ENCODE assay signal across 11 mouse cellular contexts in the genomic region with DNA sequence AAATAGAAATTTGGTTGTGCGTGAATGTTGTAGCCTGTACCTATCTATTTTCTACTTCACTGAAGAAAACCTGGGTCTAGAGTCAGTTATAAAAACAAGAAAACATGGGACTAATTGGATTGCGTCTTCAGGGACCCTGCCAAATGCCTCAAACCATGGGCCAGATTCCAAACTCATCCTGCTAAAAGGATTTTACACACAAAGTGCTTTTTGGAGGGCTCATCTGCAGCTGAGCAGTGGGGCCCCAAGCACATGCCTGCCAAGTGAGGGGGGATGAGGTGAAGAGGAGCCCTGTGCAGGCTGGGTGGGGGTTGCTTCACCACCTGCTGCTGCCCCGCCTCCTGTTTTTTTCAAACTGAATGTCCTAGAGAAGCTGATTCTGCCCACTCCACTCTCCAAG.
A peak's percentile ranks its signal among the peaks of the same experiment; 100 is the strongest.
DNase-seq lines count a peak whose midpoint lies in the region; ATAC-seq and TF ChIP-seq lines count a peak whose summit lies in the region.
"Had no signal": no experiment of that assay in that cellular context is flagged by ENCODE, and none has a peak within 500 bp of the region (broad histone marks: within the 10 kb centered on the region; RNA-seq: fewer than 3 reads in every experiment).

No protein-coding gene starts in this region.

- no peak for TF ChIP-seq CTCF in gastrocnemius, adult 2 months (IDR thresholded peaks at IDR 0.05)

- H3K9me3 ChIP-seq in midbrain, embryonic 15.5 days: no peaks in the 10 kb centered on the region
- H3K9me3 ChIP-seq in intestine, embryonic 15.5 days: no peaks in the 10 kb centered on the region

- intact Hi-C loops in gastrocnemius, adult 2 months (cut with DNase I): no loop called here
- intact Hi-C loops in gastrocnemius, postnatal 36 days (cut with DNase I): no loop called here

- peak; percentile 23 for DNase-seq in gastrocnemius, adult 2 months
- DNase-seq in gastrocnemius, postnatal 36 days: no peak
- DNase-seq in lung, postnatal 10 days: peak; percentile 8
- no peak for DNase-seq in lung, postnatal 4 days
- DNase-seq in Muller cell, postnatal 12 days (ENCODE audit: inconsistent ontology term): peak; percentile 58
- DNase-seq in yolk sac, embryonic 10.5 days (ENCODE audit: low spot score): no peak
- DNase-seq: adrenal gland, postnatal 14 days; kidney, adult 2 months had no signal

- no peaks in the 10 kb centered on the region for H3K27me3 ChIP-seq in midbrain, embryonic 15.5 days (replicated peaks)
- no peaks in the 10 kb centered on the region for H3K27me3 ChIP-seq in intestine, embryonic 15.5 days (replicated peaks)

- H3K27ac ChIP-seq in gastrocnemius, adult 2 months: no peak overlapping the region
- H3K27ac ChIP-seq in midbrain, embryonic 15.5 days: peak overlapping the region; percentile 27; the same call in 1 of the 2 replicates
- no peak overlapping the region for H3K27ac ChIP-seq in intestine, embryonic 15.5 days

- H3K4me2 ChIP-seq in midbrain, embryonic 15.5 days: no peak overlapping the region
- H3K4me2 ChIP-seq in intestine, embryonic 15.5 days (replicated peaks): no peak overlapping the region
- H3K4me2 ChIP-seq: liver, embryonic 11.5 days had no signal

- 68% methylated on average over 3 of the region's 3 CpGs for WGBS in midbrain, embryonic 15.5 days
- WGBS in intestine, embryonic 15.5 days: 90% methylated on average over 3 of the region's 3 CpGs

- H3K9ac ChIP-seq in midbrain, embryonic 15.5 days: no peak overlapping the region
- no peak overlapping the region for H3K9ac ChIP-seq in intestine, embryonic 15.5 days

- ATAC-seq in midbrain, embryonic 15.5 days (replicated peaks): 0 out of 2 replicates have a peak, but pooled peaks have one; percentile 55
- ATAC-seq in intestine, embryonic 15.5 days: no peak

- peaks cover 27% of the 10 kb centered on the region for H3K4me1 ChIP-seq in midbrain, embryonic 15.5 days
- no peaks in the 10 kb centered on the region for H3K4me1 ChIP-seq in intestine, embryonic 15.5 days (replicated peaks)

- no peak overlapping the region for H3K4me3 ChIP-seq in gastrocnemius, adult 2 months
- H3K4me3 ChIP-seq in midbrain, embryonic 15.5 days: no peak overlapping the region
- H3K4me3 ChIP-seq in intestine, embryonic 15.5 days (replicated peaks): no peak overlapping the region

- H3K36me3 ChIP-seq in midbrain, embryonic 15.5 days (replicated peaks): no peaks in the 10 kb centered on the region
- no peaks in the 10 kb centered on the region; the same call in 1 of the 2 replicates for H3K36me3 ChIP-seq in intestine, embryonic 15.5 days

Comparison
In these comparisons a context has a peak if more than half of its experiments do, and no peak if none do; other contexts are left out.
1. DNase-seq: peak in gastrocnemius, adult 2 months (single experiment), lung, postnatal 10 days (single experiment) and Muller cell, postnatal 12 days (single experiment); none in gastrocnemius, postnatal 36 days (0 of 2), lung, postnatal 4 days (0 of 2) and yolk sac, embryonic 10.5 days (single experiment).